25 mouse cellular contexts compared by ENCODE assay signal in the genomic region with DNA sequence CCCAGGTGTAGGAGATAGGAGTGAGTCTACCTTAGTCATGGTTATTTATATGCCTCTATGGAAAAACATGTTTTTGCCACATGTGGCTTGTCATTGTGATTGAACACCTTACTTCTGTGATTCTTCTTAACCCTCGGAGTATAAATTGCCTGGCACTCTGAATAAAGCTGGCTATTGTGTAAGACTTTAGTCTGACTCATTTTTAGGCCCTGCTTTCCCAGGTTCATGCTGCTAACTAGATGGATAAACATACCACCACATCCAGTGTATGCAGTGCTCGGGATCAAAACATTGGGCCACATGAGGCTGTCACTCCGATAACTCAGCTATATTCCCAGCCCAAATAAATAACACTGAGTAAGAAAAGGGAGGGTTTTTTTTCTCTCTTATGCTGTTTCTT.
DNase-seq lines count a peak whose midpoint lies in the region; TF ChIP-seq lines count a peak whose summit lies in the region.
"Had no signal": no experiment of that assay in that cellular context is flagged by ENCODE, and none has a peak within 500 bp of the region (broad histone marks: within the 10 kb centered on the region; RNA-seq: fewer than 3 reads in every experiment).

No protein-coding gene starts in this region.

- no peaks in the 10 kb centered on the region for H3K36me3 ChIP-seq in myocyte (ENCODE audit: control insufficient read depth, insufficient read depth)
- H3K36me3 ChIP-seq: G1E; heart, embryonic 12.5 days; heart, embryonic 15.5 days; hindbrain, embryonic 10.5 days; hindbrain, embryonic 13.5 days had no signal

- TF ChIP-seq POLR2A in myocyte (IDR thresholded peaks at IDR 0.05; ENCODE audit: insufficient read length, low read depth): no peak

- H3K4me2 ChIP-seq in myocyte (ENCODE audit: low read depth): no peak overlapping the region
- H3K4me2 ChIP-seq: heart, embryonic 12.5 days; heart, embryonic 15.5 days; hindbrain, embryonic 13.5 days had no signal

- H3K79me2 ChIP-seq in myocyte (ENCODE audit: control insufficient read depth, insufficient read depth): no peaks in the 10 kb centered on the region

- H3ac ChIP-seq in myocyte (ENCODE audit: control insufficient read depth, insufficient read length): no peak overlapping the region

- no peaks in the 10 kb centered on the region for H3K27me3 ChIP-seq in myocyte (ENCODE audit: control insufficient read depth, insufficient read depth, insufficient read length)
- H3K27me3 ChIP-seq: CH12.LX; heart, embryonic 12.5 days; heart, embryonic 15.5 days; hindbrain, embryonic 13.5 days had no signal

- H3K4me3 ChIP-seq in myocyte: no peak overlapping the region
- H3K4me3 ChIP-seq: gastrocnemius, adult 2 months; heart, embryonic 12.5 days; heart, embryonic 15.5 days; hindbrain, embryonic 10.5 days; hindbrain, embryonic 13.5 days had no signal

- DNase-seq in adrenal gland, adult 2 months: peak; percentile 2
- no peak for DNase-seq in adrenal gland, adult 18-20 months (ENCODE audit: low spot score in 2 of 2)
- DNase-seq in NIH3T3 (ENCODE audit: low read depth) (peak; percentile 69), MN1 (ENCODE audit: low spot score) (no peak)
- DNase-seq in gastrocnemius, postnatal 10 days: no peak
- DNase-seq: adrenal gland, adult 8-10 months; adrenal gland, postnatal 25 days; cerebellum, adult 11-12 months; cerebellum, adult 8-10 months; cerebellum, postnatal 10 days; cerebellum, postnatal 36 days; forebrain, postnatal 0 days; gastrocnemius, adult 2 months; gastrocnemius, postnatal 25 days; heart, adult 18-20 months; heart, postnatal 10 days; heart, postnatal 36 days; kidney, adult 2 months had no signal

TF ChIP-seq in myocyte, 11 proteins besides CTCF, POLR2A, EP300 and RAD21:
- TF ChIP-seq CEBPB (IDR thresholded peaks at IDR 0.05; ENCODE audit: insufficient read depth, poor library complexity, severe bottlenecking) (peak; percentile 87), MAX (IDR thresholded peaks at IDR 0.05; ENCODE audit: low read depth) (no peak)

Comparison
In these comparisons a context has a peak if more than half of its experiments do, and no peak if none do; other contexts are left out.
1. DNase-seq: peak in adrenal gland, adult 2 months (single experiment) and NIH3T3 (single experiment); none in adrenal gland, adult 18-20 months (0 of 2), MN1 (single experiment) and gastrocnemius, postnatal 10 days (single experiment).